Mouse (Mus musculus): Measurements from ENCODE around the gene Lyz1.
"Not testable (repeated sequence)": the region's sequence is repeated elsewhere in the genome, so short reads cannot be mapped to it uniquely, and the experiment has no call there.

GRCm38 (mm10) chr10:117277779-117278178 lies 14.9 kb downstream of the Lyz1 start:
- not testable (repeated sequence) for TF ChIP-seq POLR2A (IDR thresholded peaks at IDR 0.05; ENCODE audit: borderline replicate concordance, extremely low read depth, insufficient read depth, insufficient read length, poor library complexity, severe bottlenecking); CTCF (IDR thresholded peaks at IDR 0.05; ENCODE audit: borderline replicate concordance, extremely low read depth, insufficient read depth, insufficient read length)

Data from brain, embryonic 14.5 days (tissue).